Mouse (Mus musculus) G1E (cell line): Measurements from ENCODE around the gene Gse1. TPM values are rescaled to one million over a fixed set of nuclear protein-coding genes. Genes with fewer than 3 reads are reported as not detected.

ENCODE experiments used
- ATAC-seq: 2 replicates; pipeline ENCODE4 v1.8.0; 2016; ENCODE audit warnings: mild to moderate bottlenecking; ENCODE audit not compliant: insufficient number of reproducible peaks, poor library complexity, low FRiP score, severe bottlenecking; ENCODE audit errors: extremely low read depth
- DNase-seq: peaks from one replicate; pipeline ENCODE4 v3.0.0; 2012; ENCODE audit warnings: low spot score
- H3K27me3 ChIP-seq: 2 replicates; pipeline ENCODE4 v1.6.1; 2012; ENCODE audit warnings: mild to moderate bottlenecking, low read length, inconsistent platforms; ENCODE audit not compliant: insufficient read depth
- H3K36me3 ChIP-seq: replicated peaks from 2 replicates; pipeline ENCODE3; 2012; ENCODE audit warnings: mild to moderate bottlenecking, inconsistent platforms
- H3K4me1 ChIP-seq: 2 replicates; pipeline ENCODE4 v1.6.1; 2012; ENCODE audit warnings: low read depth, low read length, inconsistent platforms, mixed read lengths; ENCODE audit not compliant: insufficient read depth
- H3K4me3 ChIP-seq: 2 replicates; pipeline ENCODE4 v1.5.1; 2012; ENCODE audit warnings: low read depth, mild to moderate bottlenecking, inconsistent platforms, low read length, moderate library complexity, mixed read lengths
- H3K9me3 ChIP-seq: replicated peaks from 2 replicates; pipeline ENCODE4 v1.6.1; 2012; ENCODE audit warnings: inconsistent platforms
- CTCF ChIP-seq: IDR thresholded peaks from 2 replicates; pipeline ENCODE4 v1.5.1; 2012; ENCODE audit warnings: low read depth, low read length, inconsistent platforms, mixed read lengths
- GATA1 ChIP-seq: IDR thresholded peaks from 2 replicates; pipeline ENCODE4 v1.6.1; 2012; ENCODE audit warnings: borderline replicate concordance, low read length, inconsistent platforms, mixed read lengths
- GATA2 ChIP-seq: IDR thresholded peaks from 2 replicates; pipeline ENCODE4 v1.6.1; 2012; ENCODE audit warnings: low read depth, low read length, inconsistent platforms, borderline replicate concordance
- POLR2AphosphoS5 ChIP-seq: IDR thresholded peaks from 2 replicates; pipeline ENCODE4 v1.6.1; 2012; ENCODE audit warnings: low read depth, low read length, inconsistent platforms; ENCODE audit not compliant: insufficient replicate concordance
- TAL1 ChIP-seq: conservative IDR thresholded peaks from 2 replicates; pipeline ENCODE4 v1.6.1; 2012; ENCODE audit warnings: low read depth, low read length, inconsistent platforms, mixed read lengths
- polyA plus RNA-seq: library from polyadenylated mRNA; stranded (reverse); fragments of >175 nt; gene quantifications from 2 replicates; pipeline ENCODE4 v1.2.3, GENCODE M21; 2012
- total RNA-seq, 2 experiments: library from RNA; stranded (forward) in 1 of 2; stranded (reverse) in 1 of 2; fragments of 200-1000 nt in 1 of 2; fragments of >200 nt in 1 of 2; fragmentation: Nextera tagmentation in 1 of 2; gene quantifications; 2 replicates each; pipeline ENCODE4 v1.2.3; 2014 to 2017

Gse1 gene
- total and polyA plus RNA-seq, 3 experiments = 6.3 to 106 (median 48.4) TPM

DNA sequence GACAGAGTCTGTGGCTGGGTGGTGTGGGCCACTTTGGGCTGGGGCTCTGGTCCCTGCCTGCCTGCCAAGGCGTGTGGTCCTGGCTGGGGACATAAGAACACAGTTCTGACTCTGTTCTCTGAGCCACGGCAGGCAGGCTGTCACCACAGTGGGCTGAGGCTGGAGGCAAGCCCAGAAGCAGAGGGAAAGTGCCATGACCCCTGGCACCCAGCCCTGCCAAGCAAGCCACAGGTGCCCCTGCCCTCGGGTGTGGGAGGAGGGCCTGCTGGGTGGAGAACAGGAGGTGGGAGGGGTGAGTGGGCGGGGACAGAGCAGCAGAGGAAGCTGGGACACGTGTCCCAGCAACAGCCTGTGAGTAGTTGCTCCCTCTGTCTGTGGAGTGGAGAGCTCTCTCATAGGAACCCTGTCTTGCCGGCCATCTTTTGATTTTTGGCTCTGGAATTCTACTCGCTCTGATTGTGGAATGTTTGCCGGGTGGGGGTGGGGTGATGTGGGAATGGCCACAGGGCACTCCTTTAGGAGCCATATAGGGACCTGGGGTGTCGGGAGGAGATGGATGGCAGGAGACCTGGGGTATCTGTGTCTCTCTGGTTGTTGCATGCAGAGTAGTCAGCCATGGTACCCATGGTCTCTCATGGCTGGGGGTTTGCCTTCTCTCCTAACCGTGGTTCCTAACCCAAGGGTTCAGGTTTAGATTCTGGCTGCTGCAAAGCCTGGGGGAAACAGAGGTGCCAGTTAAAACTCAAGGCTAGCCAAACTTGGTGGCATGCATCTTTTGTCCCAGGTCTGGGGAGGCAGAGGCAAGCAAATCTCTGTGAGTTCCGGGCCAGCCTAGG lies 140.8 kb downstream of the Gse1 start:
- H3K4me3 ChIP-seq = peak overlapping the region; percentile 30; the same call in 1 of the 2 replicates
- H3K27me3 ChIP-seq = peaks cover 75% of the 10 kb centered on the region
- peaks cover 14% of the 10 kb centered on the region for H3K9me3 ChIP-seq
- DNase-seq = peak; percentile 79
- TF ChIP-seq GATA1 = no peak
- TF ChIP-seq CTCF = no peak
- no peak for TF ChIP-seq TAL1
- TF ChIP-seq POLR2AphosphoS5 = no peak
- TF ChIP-seq GATA2 = no peak
- H3K36me3 ChIP-seq = no peaks in the 10 kb centered on the region
- peak; percentile 31 for ATAC-seq
- H3K4me1 ChIP-seq = peaks cover 70% of the 10 kb centered on the region

DNA sequence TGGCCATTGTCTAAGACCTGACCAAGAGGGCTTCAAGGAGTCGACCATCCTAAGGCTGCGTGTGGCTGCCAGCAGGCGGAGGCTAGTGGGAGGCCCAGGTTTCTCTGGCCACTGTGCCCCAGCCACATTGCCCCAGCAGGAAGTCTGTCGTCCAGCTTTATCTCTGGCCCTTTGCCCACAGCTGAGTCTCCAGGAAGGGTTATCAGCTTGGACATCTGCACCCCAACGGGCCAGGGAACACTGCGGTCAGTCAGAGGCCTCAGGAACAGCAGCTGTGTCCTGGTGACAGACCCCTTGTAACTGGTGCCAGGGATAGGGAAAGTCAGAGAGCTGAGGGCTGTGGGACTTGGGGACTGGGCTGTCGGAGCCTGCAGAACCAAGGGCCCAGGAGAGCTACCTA lies 141.7 kb downstream of the Gse1 start:
- no peak for DNase-seq
- no peaks in the 10 kb centered on the region for H3K36me3 ChIP-seq
- peaks cover 14% of the 10 kb centered on the region for H3K9me3 ChIP-seq
- TF ChIP-seq TAL1 = peak; percentile 65; the same call in 1 of the 2 replicates
- no peak for TF ChIP-seq GATA1
- TF ChIP-seq CTCF = no peak
- TF ChIP-seq POLR2AphosphoS5 = no peak
- no peak for TF ChIP-seq GATA2
- H3K4me3 ChIP-seq = peak overlapping the region; percentile 47; the same call in 1 of the 2 replicates
- ATAC-seq = peak; percentile 6; the same call in 1 of the 2 replicates
- peaks cover 75% of the 10 kb centered on the region for H3K27me3 ChIP-seq
- peaks cover 72% of the 10 kb centered on the region for H3K4me1 ChIP-seq

DNA sequence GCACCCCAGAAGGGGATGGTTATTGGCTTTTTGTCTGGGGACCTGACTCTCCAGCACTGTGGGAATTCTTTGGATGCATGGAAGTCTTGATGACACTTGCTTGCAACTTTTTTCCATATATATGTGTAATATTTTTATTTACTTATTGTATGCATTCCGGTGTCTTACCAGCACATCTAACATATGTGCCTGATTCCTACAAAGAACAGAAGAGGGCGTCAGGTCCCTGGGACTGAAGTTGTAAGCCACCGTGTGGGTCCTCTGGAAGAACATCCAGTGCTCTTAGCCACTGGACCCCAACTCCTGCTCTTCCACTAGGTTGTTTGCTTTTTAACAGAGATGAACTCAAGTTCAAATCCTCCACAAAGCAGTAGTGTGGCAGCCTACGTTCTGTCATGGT lies 142.2 kb downstream of the Gse1 start:
- H3K4me3 ChIP-seq = peak overlapping the region; percentile 47; the same call in 1 of the 2 replicates
- no peak for TF ChIP-seq GATA1
- no peak for TF ChIP-seq CTCF
- no peak for TF ChIP-seq GATA2
- TF ChIP-seq TAL1 = no peak
- no peak for TF ChIP-seq POLR2AphosphoS5
- peaks cover 14% of the 10 kb centered on the region for H3K9me3 ChIP-seq
- ATAC-seq = no peak
- H3K27me3 ChIP-seq = peaks cover 74% of the 10 kb centered on the region
- H3K36me3 ChIP-seq = no peaks in the 10 kb centered on the region
- DNase-seq = no peak
- peaks cover 72% of the 10 kb centered on the region for H3K4me1 ChIP-seq

DNA sequence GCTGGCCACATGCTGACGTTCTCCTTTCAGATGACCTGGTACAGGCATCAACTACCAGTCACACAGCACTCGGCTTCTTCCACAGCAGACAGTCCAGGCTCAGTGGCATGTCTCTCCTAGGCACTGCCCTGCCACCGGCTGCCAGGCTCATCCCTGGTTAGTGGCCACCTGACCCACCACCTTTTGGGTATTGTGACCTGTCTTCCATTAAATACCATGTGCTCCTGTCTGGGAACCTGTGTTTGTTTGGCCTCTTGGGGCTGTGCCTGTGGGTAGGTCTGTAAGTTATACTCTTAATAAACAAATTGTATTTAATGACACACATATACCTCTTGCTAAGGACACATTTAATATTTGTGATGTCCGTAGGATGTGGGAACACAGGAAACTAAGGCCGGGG lies 142.9 kb downstream of the Gse1 start:
- Histone ChIP-seq H3K4me1 (peaks cover 77% of the 10 kb centered on the region), H3K9me3 (peaks cover 14% of the 10 kb centered on the region), H3K4me3 (peak overlapping the region; percentile 41; the same call in 1 of the 2 replicates), H3K36me3 (no peaks in the 10 kb centered on the region), H3K27me3 (peaks cover 74% of the 10 kb centered on the region)
- ATAC-seq = no peak
- DNase-seq = no peak
- no peak for TF ChIP-seq GATA2
- TF ChIP-seq CTCF = no peak
- TF ChIP-seq POLR2AphosphoS5 = no peak
- no peak for TF ChIP-seq GATA1
- no peak for TF ChIP-seq TAL1

DNA sequence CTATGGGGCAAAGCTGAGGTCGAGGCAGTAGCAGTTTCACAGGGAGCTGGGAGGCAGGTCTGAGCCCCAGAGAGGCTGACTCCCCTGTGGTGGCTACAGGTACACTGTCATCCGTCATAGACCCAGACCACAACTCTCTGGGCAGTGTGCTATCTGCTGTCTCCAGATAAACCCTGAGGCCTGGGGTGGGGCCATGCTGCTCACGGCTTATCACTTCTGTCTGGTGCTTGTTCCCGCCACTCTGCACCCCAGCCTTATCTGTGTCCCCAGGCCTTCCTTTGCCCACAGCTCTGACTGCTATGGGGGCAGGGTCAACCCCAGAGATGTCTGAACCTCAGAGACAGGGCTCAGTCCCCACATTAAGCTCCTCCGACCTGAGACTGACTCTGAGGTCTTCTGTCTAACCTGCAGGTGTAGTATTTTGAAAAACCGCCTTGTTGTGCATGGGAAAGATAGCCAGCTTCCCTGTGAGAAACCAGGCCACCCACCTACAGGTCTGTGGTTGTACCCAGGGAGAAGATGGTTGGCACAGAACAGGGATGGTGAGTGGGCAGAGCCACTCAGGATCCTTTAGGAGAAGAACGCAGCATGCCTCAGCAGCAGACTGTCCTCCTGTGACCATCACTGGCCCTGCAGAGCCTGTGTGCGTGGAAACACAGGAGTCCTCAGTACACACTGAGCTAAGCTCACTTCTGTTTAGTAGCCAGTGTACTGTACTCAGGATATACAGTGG lies 143.6 kb downstream of the Gse1 start:
- peak; percentile 88 for ATAC-seq
- H3K27me3 ChIP-seq = peaks cover 74% of the 10 kb centered on the region
- peaks cover 85% of the 10 kb centered on the region for H3K4me1 ChIP-seq
- H3K4me3 ChIP-seq = peak overlapping the region; percentile 46; the same call in 1 of the 2 replicates
- no peaks in the 10 kb centered on the region for H3K36me3 ChIP-seq
- peaks cover 14% of the 10 kb centered on the region for H3K9me3 ChIP-seq
- DNase-seq = peak; percentile 92
- no peak for TF ChIP-seq CTCF
- no peak for TF ChIP-seq GATA2
- TF ChIP-seq GATA1 = no peak
- peak; percentile 99 for TF ChIP-seq TAL1
- TF ChIP-seq POLR2AphosphoS5 = no peak

DNA sequence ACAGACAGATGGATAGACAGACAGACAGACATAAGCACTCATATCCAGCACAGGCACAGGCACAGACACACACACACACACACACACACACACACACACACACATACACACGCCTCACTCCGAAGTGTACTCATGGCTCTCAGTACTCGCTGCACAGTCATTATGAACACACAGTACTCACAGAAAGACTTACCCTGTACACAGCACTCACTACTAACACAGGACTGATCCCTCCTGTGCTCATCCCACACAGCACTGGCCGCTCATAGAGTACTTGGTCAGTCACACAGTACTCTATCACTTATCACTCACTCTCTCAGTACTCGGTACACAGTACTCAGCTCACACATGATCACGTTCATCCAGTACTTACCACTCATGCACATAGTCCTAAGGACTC lies 144.4 kb downstream of the Gse1 start:
- no peak for DNase-seq
- peaks cover 92% of the 10 kb centered on the region for H3K4me1 ChIP-seq
- ATAC-seq = no peak
- peaks cover 74% of the 10 kb centered on the region for H3K27me3 ChIP-seq
- H3K4me3 ChIP-seq = no peak overlapping the region; the same call in 1 of the 2 replicates
- H3K9me3 ChIP-seq = peaks cover 14% of the 10 kb centered on the region
- TF ChIP-seq POLR2AphosphoS5 = no peak
- TF ChIP-seq GATA1 = no peak
- TF ChIP-seq GATA2 = no peak
- TF ChIP-seq CTCF = no peak
- TF ChIP-seq TAL1 = no peak
- no peaks in the 10 kb centered on the region for H3K36me3 ChIP-seq
